Mouse (Mus musculus): ENCODE measurements around the gene Zmiz1.
A peak's percentile ranks its signal among the peaks of the same experiment; 100 is the strongest.

Zmiz1 gene

GRCm38 (mm10) chr14:25651905-25652304 lies 192.9 kb downstream of the Zmiz1 start:
- DNase-seq, result no peak

GRCm38 (mm10) chr14:25654401-25655197 lies 195.6 kb downstream of the Zmiz1 start:
- no peak for DNase-seq

GRCm38 (mm10) chr14:25660661-25661060 lies 201.7 kb downstream of the Zmiz1 start:
- DNase-seq, result peak; percentile 72 to 78

- no peak for DNase-seq
Measured at GRCm38 (mm10) chr14:25661185-25661920, 202.4 kb downstream of the Zmiz1 start.

- no peak for DNase-seq
Measured at GRCm38 (mm10) chr14:25663649-25664309, 204.8 kb downstream of the Zmiz1 start.

- DNase-seq, result peak in 1 of 2 experiments; percentile 45
Measured at GRCm38 (mm10) chr14:25664310-25664695, 205.3 kb downstream of the Zmiz1 start.

GRCm38 (mm10) chr14:25665314-25665970 lies 206.5 kb downstream of the Zmiz1 start:
- DNase-seq, result peak in 1 of 2 experiments; percentile 62

- DNase-seq, result peak in 1 of 2 experiments; percentile 10
Measured at GRCm38 (mm10) chr14:25666668-25667376, 207.8 kb downstream of the Zmiz1 start.

- DNase-seq, result no peak
Measured at GRCm38 (mm10) chr14:25667587-25667986, 208.6 kb downstream of the Zmiz1 start.

- no peak for DNase-seq
Measured at GRCm38 (mm10) chr14:25679625-25680024, 220.6 kb downstream of the Zmiz1 start.

- DNase-seq, result no peak
Measured at GRCm38 (mm10) chr14:25682020-25682419, 223.0 kb downstream of the Zmiz1 start.

- DNase-seq, result no peak
Measured at GRCm38 (mm10) chr14:25686216-25686945, 227.4 kb downstream of the Zmiz1 start.

- DNase-seq, result no peak
Measured at GRCm38 (mm10) chr14:25686983-25687901, 228.3 kb downstream of the Zmiz1 start.

GRCm38 (mm10) chr14:25693271-25693887 lies 234.4 kb downstream of the Zmiz1 start:
- no peak for DNase-seq

GRCm38 (mm10) chr14:25693888-25694568 lies 235.0 kb downstream of the Zmiz1 start, which contains the start of gene Ppif:
Gene Ppif (plus strand): TSS chr14:25694154.
- DNase-seq, result peak; percentile 99 to 100

- DNase-seq, result peak in 1 of 2 experiments; percentile 42
Measured at GRCm38 (mm10) chr14:25694569-25694897, 235.5 kb downstream of the Zmiz1 start.

GRCm38 (mm10) chr14:25695059-25695458 lies 236.1 kb downstream of the Zmiz1 start:
- no peak for DNase-seq

GRCm38 (mm10) chr14:25696356-25696755 lies 237.4 kb downstream of the Zmiz1 start:
- DNase-seq, result no peak

- peak; percentile 61 to 73 for DNase-seq
Measured at GRCm38 (mm10) chr14:25701986-25702385, 243.0 kb downstream of the Zmiz1 start.
